Mouse (Mus musculus) lung, postnatal 0 days (tissue): Measurements from ENCODE around the gene Slc4a3.

Experiments
- CTCF ChIP-seq: IDR thresholded peaks from 2 replicates; pipeline ENCODE4 v1.5.1; 2016; ENCODE audit warnings: antibody characterized with exemption, mild to moderate bottlenecking
- EP300 ChIP-seq: IDR thresholded peaks from 2 replicates; pipeline ENCODE4 v1.6.1; 2016; ENCODE audit warnings: antibody characterized with exemption, mild to moderate bottlenecking, control low read depth

DNA sequence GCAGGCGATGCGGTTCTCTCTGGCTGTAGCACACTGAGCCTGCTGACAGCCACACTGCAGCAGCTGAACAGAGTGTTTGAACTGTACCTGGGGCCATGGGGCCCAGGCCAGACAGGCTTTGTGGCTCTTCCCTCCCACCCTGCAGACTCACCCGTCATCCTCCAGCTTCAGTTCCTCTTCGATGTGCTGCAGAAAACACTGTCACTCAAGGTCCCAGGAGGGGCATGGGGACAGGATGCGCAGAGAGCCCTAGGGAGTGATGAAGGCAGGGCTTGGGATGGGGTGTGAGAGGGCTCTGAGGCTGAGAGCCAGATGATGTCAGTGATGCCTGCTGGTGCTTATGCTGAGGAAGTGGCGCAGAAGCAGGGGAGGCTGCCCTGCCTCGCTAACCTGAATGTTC is 21.4 kb upstream of the Slc4a3 start:
- no peak for TF ChIP-seq EP300
- TF ChIP-seq CTCF: no peak
